Mouse (Mus musculus): ENCODE results near the gene Rps9. TPM values are rescaled to one million over a fixed set of nuclear protein-coding genes. Genes with fewer than 3 reads are reported as not detected.

The Rps9 gene
- polyA plus RNA-seq, 1 experiment from 2014 or later: 845 TPM

GRCm38 (mm10) chr7:3676371-3676770 lies 27.4 kb upstream of the Rps9 start:
- H3K9ac ChIP-seq (ENCODE audit: low read length): no peak overlapping the region

DNA sequence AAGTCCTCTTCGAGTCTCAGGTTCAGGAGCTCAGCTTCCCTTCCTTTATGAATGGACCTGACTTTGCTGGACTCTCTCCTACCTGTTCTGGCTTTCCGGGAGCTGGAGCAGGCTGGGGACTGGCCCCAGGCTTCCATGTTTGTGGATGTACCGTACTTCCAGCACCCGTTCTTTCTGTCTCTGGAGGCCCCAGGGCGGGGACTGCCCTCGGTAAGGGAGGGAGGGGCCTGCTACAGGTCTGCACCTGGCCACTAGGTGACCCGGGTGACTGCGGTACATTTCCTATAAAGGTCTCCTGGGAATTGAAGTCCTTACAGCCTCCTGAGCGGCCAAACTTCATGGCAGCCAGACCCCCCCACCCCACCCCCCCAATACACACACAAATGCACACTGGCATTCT lies 26.5 kb upstream of the Rps9 start, which contains the start of gene Tmc4:
Gene Tmc4, minus strand, starts transcription at position 212 of the 400 bp plus-strand sequence.
- Histone ChIP-seq H3K4me3 (ENCODE audit: low read length) (no peak within 1 kb of the TSS), H3K27me3 (ENCODE audit: control insufficient read depth, insufficient read depth, low read length) (no peaks in the 10 kb centered on the region), H3K9me3 (replicated peaks; ENCODE audit: control insufficient read depth, low read length) (no peaks in the 10 kb centered on the region), H3K9ac (ENCODE audit: low read length) (no peak within 1 kb of the TSS), H3K4me2 (ENCODE audit: low read depth, low read length) (no peak within 1 kb of the TSS), H3K27ac (ENCODE audit: low read length) (no peak within 1 kb of the TSS), H3K4me1 (ENCODE audit: control insufficient read depth, insufficient read depth, low read length) (no peaks in the 10 kb centered on the region), H3K36me3 (ENCODE audit: control insufficient read depth, insufficient read depth) (0 out of 2 replicates have a peak, but pooled peaks cover 2% of the 10 kb centered on the region)
- no peak for ATAC-seq (replicated peaks; ENCODE audit: extremely low read depth, insufficient read depth, low FRiP score)
- WGBS: 53% methylated on average over 9 of the region's 9 CpGs

More at GRCm38 (mm10) chr7:3676371-3676770, 27.4 kb upstream of the Rps9 start:
- Histone ChIP-seq H3K9me3 (replicated peaks; ENCODE audit: control insufficient read depth, low read length) (no peaks in the 10 kb centered on the region), H3K36me3 (ENCODE audit: control insufficient read depth, insufficient read depth) (0 out of 2 replicates have a peak, but pooled peaks cover 2% of the 10 kb centered on the region), H3K4me2 (ENCODE audit: low read depth, low read length) (no peak overlapping the region), H3K4me1 (ENCODE audit: control insufficient read depth, insufficient read depth, low read length) (no peaks in the 10 kb centered on the region), H3K27ac (ENCODE audit: low read length) (no peak overlapping the region), H3K27me3 (ENCODE audit: control insufficient read depth, insufficient read depth, low read length) (no peaks in the 10 kb centered on the region), H3K4me3 (ENCODE audit: low read length) (no peak overlapping the region)
- 85% methylated on average over 12 of the region's 12 CpGs for WGBS
- no peak for ATAC-seq (replicated peaks; ENCODE audit: extremely low read depth, insufficient read depth, low FRiP score)

GRCm38 (mm10) chr7:3683908-3684550 lies 19.8 kb upstream of the Rps9 start:
- Histone ChIP-seq H3K4me2 (ENCODE audit: low read depth, low read length) (no peak overlapping the region), H3K4me1 (ENCODE audit: control insufficient read depth, insufficient read depth, low read length) (no peaks in the 10 kb centered on the region), H3K9me3 (replicated peaks; ENCODE audit: control insufficient read depth, low read length) (no peaks in the 10 kb centered on the region), H3K9ac (ENCODE audit: low read length) (no peak overlapping the region), H3K27me3 (ENCODE audit: control insufficient read depth, insufficient read depth, low read length) (no peaks in the 10 kb centered on the region), H3K27ac (ENCODE audit: low read length) (no peak overlapping the region), H3K4me3 (ENCODE audit: low read length) (no peak overlapping the region), H3K36me3 (ENCODE audit: control insufficient read depth, insufficient read depth) (peaks cover 16% of the 10 kb centered on the region)
- ATAC-seq (replicated peaks; ENCODE audit: extremely low read depth, insufficient read depth, low FRiP score): no peak
- 84% methylated on average over 10 of the region's 10 CpGs for WGBS

GRCm38 (mm10) chr7:3684698-3685097 lies 19.1 kb upstream of the Rps9 start:
- H3K4me1 ChIP-seq (ENCODE audit: control insufficient read depth, insufficient read depth, low read length): no peaks in the 10 kb centered on the region
- no peak overlapping the region for H3K9ac ChIP-seq (ENCODE audit: low read length)
- no peaks in the 10 kb centered on the region for H3K27me3 ChIP-seq (ENCODE audit: control insufficient read depth, insufficient read depth, low read length)
- no peak overlapping the region for H3K27ac ChIP-seq (ENCODE audit: low read length)
- H3K36me3 ChIP-seq (ENCODE audit: control insufficient read depth, insufficient read depth): peaks cover 16% of the 10 kb centered on the region
- no peaks in the 10 kb centered on the region for H3K9me3 ChIP-seq (replicated peaks; ENCODE audit: control insufficient read depth, low read length)
- ATAC-seq (replicated peaks; ENCODE audit: extremely low read depth, insufficient read depth, low FRiP score): no peak
- no peak overlapping the region for H3K4me3 ChIP-seq (ENCODE audit: low read length)
- no peak overlapping the region for H3K4me2 ChIP-seq (ENCODE audit: low read depth, low read length)
- 87% methylated on average over 8 of the region's 8 CpGs for WGBS

DNA sequence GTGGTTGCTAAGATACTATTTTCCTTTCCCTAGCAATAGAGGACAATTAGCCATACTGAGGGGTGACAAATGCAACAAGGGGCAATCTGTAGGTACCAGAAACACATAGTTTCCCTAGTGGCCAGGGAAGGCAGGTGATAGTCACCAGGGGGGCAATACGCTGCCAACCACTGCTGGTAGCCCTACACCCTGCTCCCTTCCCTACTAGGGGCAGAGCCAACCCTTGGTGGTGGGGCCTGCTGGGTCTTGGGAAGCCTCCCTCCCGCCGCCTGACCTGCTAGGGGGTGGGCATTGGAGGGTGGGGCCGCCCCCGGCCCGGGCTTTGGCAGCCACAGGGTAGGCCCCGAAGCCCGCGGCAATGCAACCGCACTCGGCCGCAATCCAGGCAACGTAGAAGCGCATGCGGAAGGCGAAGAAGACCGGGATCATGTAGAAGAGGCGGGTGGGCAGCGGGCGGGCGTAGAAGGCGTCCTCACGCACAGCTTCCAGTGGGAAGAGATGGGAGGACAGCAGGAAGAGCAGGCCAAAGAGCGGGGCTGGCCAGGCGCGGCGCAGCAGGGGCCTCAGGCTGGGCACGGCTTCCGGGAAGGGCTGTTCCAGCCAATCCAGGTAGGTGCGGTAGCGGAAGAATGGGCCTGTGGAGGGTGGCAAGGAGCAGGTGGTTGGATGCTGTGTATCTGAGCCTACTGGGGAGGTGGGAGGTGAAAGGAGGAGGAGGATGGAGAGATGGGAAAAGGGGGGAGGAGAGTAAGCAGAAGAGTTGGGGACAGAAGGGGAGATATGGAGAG lies 18.2 kb upstream of the Rps9 start:
- no peak overlapping the region for H3K9ac ChIP-seq (ENCODE audit: low read length)
- H3K27me3 ChIP-seq (ENCODE audit: control insufficient read depth, insufficient read depth, low read length): no peaks in the 10 kb centered on the region
- ATAC-seq (replicated peaks; ENCODE audit: extremely low read depth, insufficient read depth, low FRiP score): no peak
- H3K4me2 ChIP-seq (ENCODE audit: low read depth, low read length): no peak overlapping the region
- H3K4me1 ChIP-seq (ENCODE audit: control insufficient read depth, insufficient read depth, low read length): no peaks in the 10 kb centered on the region
- peaks cover 14% of the 10 kb centered on the region for H3K36me3 ChIP-seq (ENCODE audit: control insufficient read depth, insufficient read depth)
- 83% methylated on average over 31 of the region's 31 CpGs for WGBS
- H3K27ac ChIP-seq (ENCODE audit: low read length): no peak overlapping the region
- H3K9me3 ChIP-seq (replicated peaks; ENCODE audit: control insufficient read depth, low read length): no peaks in the 10 kb centered on the region
- no peak overlapping the region for H3K4me3 ChIP-seq (ENCODE audit: low read length)

GRCm38 (mm10) chr7:3691919-3692318 lies 11.9 kb upstream of the Rps9 start:
- 26% methylated on average over 3 of the region's 3 CpGs for WGBS
- Histone ChIP-seq H3K4me1 (ENCODE audit: control insufficient read depth, insufficient read depth, low read length) (peaks cover 11% of the 10 kb centered on the region), H3K27ac (ENCODE audit: low read length) (no peak overlapping the region; the same call in 1 of the 2 replicates)

DNA sequence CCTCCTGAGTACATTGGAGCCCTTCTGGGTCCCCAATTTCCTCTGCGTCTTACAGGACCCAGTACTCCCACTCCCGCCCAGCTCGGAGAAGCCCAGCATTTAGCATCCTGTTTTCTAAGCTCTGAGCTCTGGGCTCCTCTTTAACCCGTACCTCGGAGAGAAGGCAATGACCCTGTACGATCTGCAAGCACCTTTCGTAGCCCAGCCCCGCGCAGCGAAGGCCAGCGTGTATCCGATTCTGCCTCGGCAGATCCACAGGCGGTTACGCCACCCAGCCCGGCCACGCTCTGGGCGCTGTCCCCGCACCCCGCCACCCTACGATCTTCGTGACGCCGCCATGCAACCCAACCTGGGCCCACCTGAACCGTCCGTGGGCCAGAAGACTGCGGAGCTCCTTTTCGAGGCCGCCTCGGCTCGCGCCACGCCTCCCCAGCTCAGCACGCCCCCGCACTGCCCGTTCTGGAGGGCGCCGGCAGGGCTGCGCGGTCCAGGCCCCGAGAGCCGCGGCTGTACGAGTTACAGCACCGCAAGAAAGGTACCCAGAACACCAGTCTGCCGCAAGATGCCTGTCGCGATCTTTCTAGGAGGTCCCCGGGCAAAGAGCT lies 11.3 kb upstream of the Rps9 start, which contains the start of gene Tsen34:
Gene Tsen34, plus strand, starts transcription at position 482 of the 605 bp plus-strand sequence.
- peak within 1 kb of the TSS; percentile 92 for H3K27ac ChIP-seq (ENCODE audit: low read length)
- H3K4me1 ChIP-seq (ENCODE audit: control insufficient read depth, insufficient read depth, low read length): peaks cover 11% of the 10 kb centered on the region
- H3K36me3 ChIP-seq (ENCODE audit: control insufficient read depth, insufficient read depth): peaks cover 14% of the 10 kb centered on the region
- H3K9me3 ChIP-seq (replicated peaks; ENCODE audit: control insufficient read depth, low read length): no peaks in the 10 kb centered on the region
- under 1% methylated on average over 49 of the region's 49 CpGs for WGBS
- ATAC-seq (replicated peaks; ENCODE audit: extremely low read depth, insufficient read depth, low FRiP score): no peak
- H3K4me3 ChIP-seq (ENCODE audit: low read length): peak within 1 kb of the TSS; percentile 83
- H3K4me2 ChIP-seq (ENCODE audit: low read depth, low read length): peak within 1 kb of the TSS; percentile 70
- peak within 1 kb of the TSS; percentile 90 for H3K9ac ChIP-seq (ENCODE audit: low read length)
- H3K27me3 ChIP-seq (ENCODE audit: control insufficient read depth, insufficient read depth, low read length): no peaks in the 10 kb centered on the region

More at GRCm38 (mm10) chr7:3691919-3692318, 11.9 kb upstream of the Rps9 start:
- H3K9me3 ChIP-seq (replicated peaks; ENCODE audit: control insufficient read depth, low read length): no peaks in the 10 kb centered on the region
- no peak for ATAC-seq (replicated peaks; ENCODE audit: extremely low read depth, insufficient read depth, low FRiP score)
- peak overlapping the region; percentile 83 for H3K4me3 ChIP-seq (ENCODE audit: low read length)
- H3K9ac ChIP-seq (ENCODE audit: low read length): peak overlapping the region; percentile 90
- H3K4me2 ChIP-seq (ENCODE audit: low read depth, low read length): peak overlapping the region; percentile 70
- H3K27me3 ChIP-seq (ENCODE audit: control insufficient read depth, insufficient read depth, low read length): no peaks in the 10 kb centered on the region
- H3K36me3 ChIP-seq (ENCODE audit: control insufficient read depth, insufficient read depth): peaks cover 10% of the 10 kb centered on the region

DNA sequence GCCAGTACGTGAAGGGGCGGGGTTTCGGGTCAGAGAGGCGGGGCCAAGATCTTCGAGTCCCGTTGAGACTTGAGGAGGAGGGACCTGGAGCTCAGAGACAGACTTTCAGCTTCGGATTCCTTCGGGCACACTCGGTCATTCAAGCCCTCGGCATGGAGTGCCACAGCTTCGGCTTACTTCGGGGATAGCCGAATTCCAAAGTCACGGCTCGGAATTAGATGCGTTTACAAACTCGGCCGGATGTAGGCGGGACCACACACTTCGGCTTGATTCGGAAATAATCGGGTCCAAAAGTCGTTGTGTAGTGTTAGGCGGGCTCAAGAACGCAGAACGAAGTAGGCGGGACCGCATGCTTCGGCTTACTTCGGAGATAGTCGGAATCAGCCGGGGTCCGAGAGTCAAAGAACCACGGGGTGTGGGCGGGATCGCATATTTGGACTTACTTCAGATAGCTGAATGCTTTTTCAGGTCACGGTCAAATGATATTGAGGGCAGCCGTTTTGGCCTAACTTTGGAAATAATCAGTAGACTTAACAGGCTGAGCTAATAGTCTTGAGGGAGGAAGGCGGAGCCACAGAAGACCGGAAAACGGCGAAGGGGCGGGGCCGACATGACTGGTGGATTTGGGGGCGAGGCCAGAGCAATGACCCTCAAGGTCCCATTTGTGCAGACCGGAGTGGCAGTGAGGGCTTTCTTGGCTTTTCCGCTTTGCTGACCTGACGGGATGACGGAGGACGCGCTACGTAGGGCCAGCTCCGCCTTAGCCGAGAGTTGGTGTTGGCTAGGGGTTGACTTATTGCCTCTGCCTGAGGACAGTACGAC lies 10.6 kb upstream of the Rps9 start, which contains the start of gene Mboat7:
Gene Mboat7, minus strand, starts transcription at position 537 of the 822 bp plus-strand sequence.
- H3K9me3 ChIP-seq (replicated peaks; ENCODE audit: control insufficient read depth, low read length): no peaks in the 10 kb centered on the region
- peaks cover 11% of the 10 kb centered on the region for H3K4me1 ChIP-seq (ENCODE audit: control insufficient read depth, insufficient read depth, low read length)
- no peaks in the 10 kb centered on the region for H3K27me3 ChIP-seq (ENCODE audit: control insufficient read depth, insufficient read depth, low read length)
- WGBS: under 1% methylated on average over 55 of the region's 55 CpGs
- H3K4me3 ChIP-seq (ENCODE audit: low read length): peak within 1 kb of the TSS; percentile 83
- peaks cover 18% of the 10 kb centered on the region for H3K36me3 ChIP-seq (ENCODE audit: control insufficient read depth, insufficient read depth)
- peak within 1 kb of the TSS; percentile 70 for H3K4me2 ChIP-seq (ENCODE audit: low read depth, low read length)
- peak within 1 kb of the TSS; percentile 92 for H3K27ac ChIP-seq (ENCODE audit: low read length)
- ATAC-seq (replicated peaks; ENCODE audit: extremely low read depth, insufficient read depth, low FRiP score): peak; percentile 90
- peak within 1 kb of the TSS; percentile 90 for H3K9ac ChIP-seq (ENCODE audit: low read length)
